Mouse (Mus musculus): Measurements from ENCODE around the gene Col4a4. TPM values are rescaled to one million over a fixed set of nuclear protein-coding genes. Genes with fewer than 3 reads are reported as not detected.

The Col4a4 gene
- 11.3 TPM for polyA plus RNA-seq (2014; fragmentation: Illumina TruSeq; extraction: RNeasy Lipid Tissue Mini Kit (QIAGEN cat#74804); ENCODE audit: low read depth, low replicate concordance)

GRCm38 (mm10) chr1:82586713-82587399 is at the start of gene Col4a4, which contains the start of gene Col4a3:
TSS of gene Col4a4 (minus strand) at chr1:82586849.
TSS of gene Col4a3 (plus strand) at chr1:82586921.

Other genes with a start within 250 kb of the Col4a4 start
- gene Col4a3, start 72 bp upstream of the Col4a4 start, polyA plus RNA-seq (2014; fragmentation: Illumina TruSeq; extraction: RNeasy Lipid Tissue Mini Kit (QIAGEN cat#74804); ENCODE audit: low read depth, low replicate concordance) = 7.8 TPM
- 101 TPM for gene Mff, start 138.0 kb upstream of the Col4a4 start, polyA plus RNA-seq (2014; fragmentation: Illumina TruSeq; extraction: RNeasy Lipid Tissue Mini Kit (QIAGEN cat#74804); ENCODE audit: low read depth, low replicate concordance)
- gene Tm4sf20, start 181.6 kb upstream of the Col4a4 start, polyA plus RNA-seq (2014; fragmentation: Illumina TruSeq; extraction: RNeasy Lipid Tissue Mini Kit (QIAGEN cat#74804); ENCODE audit: low read depth, low replicate concordance) = not detected
- gene Gm47791, start 184.4 kb upstream of the Col4a4 start, polyA plus RNA-seq (2014; fragmentation: Illumina TruSeq; extraction: RNeasy Lipid Tissue Mini Kit (QIAGEN cat#74804); ENCODE audit: low read depth, low replicate concordance) = not detected